Mouse (Mus musculus) heart, adult 18-20 months (tissue): ENCODE results near the gene St6galnac3. TPM values are rescaled to one million over a fixed set of nuclear protein-coding genes. Genes with fewer than 3 reads are reported as not detected.
A peak's percentile ranks its signal among the peaks of the same experiment; 100 is the strongest.

Source experiments
- DNase-seq, 2 experiments: peaks; one replicate each; pipeline ENCODE4 v3.0.0; 2021 to 2022; ENCODE audit warnings: mixed read lengths in 1 of 2
- total RNA-seq, 2 experiments: library from RNA; stranded (reverse); gene quantifications; 2 replicates each; pipeline ENCODE4 v1.2.3; 2021

St6galnac3 gene
- total RNA-seq, 2 experiments from 2014 or later, result 7.8 to 8.1 TPM

DNA sequence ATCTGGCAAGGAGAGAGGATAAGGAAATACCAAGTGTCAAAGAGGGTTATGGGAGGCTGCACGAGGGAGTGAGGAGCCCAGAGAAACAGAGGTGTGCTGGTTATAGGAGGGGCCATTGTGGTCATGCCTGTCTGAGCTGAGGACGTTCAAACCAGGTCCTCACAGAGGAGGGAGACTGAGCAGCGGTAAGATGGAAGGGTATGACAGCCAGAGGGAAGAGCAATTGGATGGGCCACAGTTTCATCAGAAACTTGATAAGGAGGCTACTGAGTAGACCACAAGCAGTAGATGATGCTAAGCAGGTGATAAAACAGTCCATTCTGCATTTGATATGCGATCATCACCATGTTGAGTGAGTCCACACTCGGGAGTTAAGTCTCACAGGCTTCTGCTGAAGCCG, 212.4 kb downstream of the St6galnac3 start:
- no peak for DNase-seq

DNA sequence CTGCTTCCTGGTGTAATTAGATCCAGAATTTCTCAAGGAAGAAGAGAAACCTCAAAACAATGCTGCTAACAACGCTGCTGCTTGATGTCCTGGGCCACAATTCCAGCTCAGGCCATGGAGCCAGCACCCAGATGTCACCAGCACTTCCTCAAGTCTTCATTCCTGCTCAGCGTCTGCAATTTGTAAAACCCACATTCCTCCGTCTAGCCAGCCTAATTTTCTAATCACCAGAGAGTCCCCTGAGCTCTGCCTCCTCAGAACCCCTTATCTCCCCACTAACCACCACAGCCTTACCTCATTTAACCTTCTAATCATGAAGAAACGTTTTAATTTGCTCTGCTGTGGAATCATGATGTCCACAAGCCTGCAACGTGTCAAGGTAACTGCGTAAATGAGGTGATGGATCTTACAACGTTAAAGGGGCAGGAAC, 213.8 kb downstream of the St6galnac3 start:
- DNase-seq, result no peak

DNA sequence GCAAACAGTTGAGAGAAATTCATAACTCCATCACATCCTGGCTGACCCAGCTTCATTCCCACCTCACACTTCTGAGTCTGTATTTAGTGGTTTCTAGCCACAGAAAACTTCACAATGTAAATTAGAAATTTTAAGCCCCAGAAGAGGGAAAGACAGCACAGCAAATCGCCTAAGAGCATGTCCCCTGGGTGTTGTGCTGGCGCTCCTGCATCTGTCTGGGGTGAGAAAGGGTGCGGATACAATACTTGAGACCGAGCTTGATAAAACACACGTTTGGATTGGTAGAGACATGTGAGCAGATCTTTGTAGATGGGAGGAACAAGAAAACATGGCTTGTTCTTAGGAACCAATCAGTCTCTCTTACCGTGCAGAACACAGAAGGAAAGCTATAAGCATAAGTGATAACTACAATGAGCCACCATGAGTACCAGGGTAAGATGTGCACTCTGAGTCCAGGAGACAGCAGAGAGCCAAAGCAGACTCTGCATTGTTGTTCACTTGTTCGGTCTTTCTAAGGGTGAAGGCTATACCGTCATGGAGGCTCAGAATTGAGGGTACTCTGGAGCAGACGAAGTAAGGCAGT, 214.8 kb downstream of the St6galnac3 start:
- DNase-seq, result no peak

- DNase-seq, result no peak
Observed at GRCm38 (mm10) chr3:153509643-153510042, 215.3 kb downstream of the St6galnac3 start.

GRCm38 (mm10) chr3:153509029-153509428, 215.9 kb downstream of the St6galnac3 start:
- DNase-seq, result no peak

DNA sequence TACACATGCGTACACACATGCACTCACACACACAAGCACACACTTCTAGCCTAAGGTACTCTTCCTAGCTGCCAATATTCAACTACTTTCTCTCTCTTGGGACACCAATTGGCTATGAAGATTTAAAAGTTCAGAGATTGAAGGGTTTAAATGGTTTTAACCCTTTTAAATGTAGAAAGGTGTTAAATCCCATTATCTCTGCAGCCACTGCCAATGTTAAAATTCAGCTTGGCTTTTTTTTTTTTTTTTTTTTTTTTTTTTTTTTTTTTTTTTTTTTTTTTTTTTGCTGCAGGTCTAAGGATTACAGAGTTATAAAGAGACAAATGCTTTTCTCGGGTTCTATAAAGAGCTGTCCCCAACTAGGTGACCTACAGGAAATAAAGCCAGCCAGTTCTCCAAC, 216.4 kb downstream of the St6galnac3 start:
- DNase-seq, result no peak

GRCm38 (mm10) chr3:153507599-153507998, 217.4 kb downstream of the St6galnac3 start:
- DNase-seq, result no peak

GRCm38 (mm10) chr3:153502488-153502887, 222.5 kb downstream of the St6galnac3 start:
- no peak for DNase-seq

DNA sequence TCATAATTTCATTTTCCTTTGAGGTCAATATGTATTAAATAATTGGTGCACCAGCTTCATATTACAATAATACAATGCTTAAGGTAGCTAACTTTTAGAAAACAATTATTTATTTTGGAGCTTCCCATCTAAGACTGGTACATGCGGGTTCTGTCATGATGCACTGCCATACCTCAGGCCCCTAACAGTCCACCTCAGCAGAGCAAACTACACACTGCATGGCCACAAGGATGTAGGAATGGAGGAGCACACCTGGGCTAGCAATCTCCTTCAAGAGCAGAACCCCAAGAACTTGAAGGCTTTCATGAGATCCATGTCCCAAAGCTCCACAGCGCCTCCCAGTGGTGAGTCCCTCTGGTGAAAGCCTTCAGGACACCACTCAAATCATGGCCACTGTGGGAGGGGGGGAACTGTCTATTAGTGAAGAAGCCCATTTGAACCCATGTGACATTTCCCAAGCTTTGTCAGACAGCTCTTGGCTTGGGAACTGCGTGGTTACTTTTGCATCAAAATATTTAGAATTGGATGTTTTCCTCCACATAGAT, 223.6 kb downstream of the St6galnac3 start:
- DNase-seq, result peak; percentile 7 to 64

- DNase-seq, result no peak
Observed at GRCm38 (mm10) chr3:153492986-153493385, 232.0 kb downstream of the St6galnac3 start.

GRCm38 (mm10) chr3:153489718-153490117, 235.3 kb downstream of the St6galnac3 start:
- DNase-seq, result no peak

- DNase-seq, result no peak
Observed at GRCm38 (mm10) chr3:153488931-153489330, 236.0 kb downstream of the St6galnac3 start.

DNA sequence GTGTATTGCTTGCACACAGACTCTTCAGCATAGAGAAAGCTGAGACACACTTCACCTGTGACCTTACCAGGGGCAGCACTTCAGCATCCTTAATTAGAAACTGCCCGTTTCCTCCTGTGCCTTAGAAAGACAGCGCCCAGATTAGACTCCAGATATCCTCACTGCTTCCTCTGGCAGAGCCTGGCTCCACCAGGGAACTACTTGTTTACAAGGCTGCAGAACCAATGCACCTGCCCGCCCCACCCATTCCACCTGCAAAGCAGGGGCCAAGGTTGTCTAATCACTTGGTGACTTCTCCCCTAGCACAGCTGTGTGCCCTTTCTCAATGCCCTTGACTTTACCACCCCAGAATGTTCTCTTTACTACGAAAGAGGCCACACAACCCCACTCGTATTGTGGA, 239.8 kb downstream of the St6galnac3 start:
- no peak for DNase-seq

GRCm38 (mm10) chr3:153484701-153485100, 240.3 kb downstream of the St6galnac3 start:
- peak; percentile 51 to 56 for DNase-seq

- DNase-seq, result no peak
Observed at GRCm38 (mm10) chr3:153483691-153484090, 241.3 kb downstream of the St6galnac3 start.

DNA sequence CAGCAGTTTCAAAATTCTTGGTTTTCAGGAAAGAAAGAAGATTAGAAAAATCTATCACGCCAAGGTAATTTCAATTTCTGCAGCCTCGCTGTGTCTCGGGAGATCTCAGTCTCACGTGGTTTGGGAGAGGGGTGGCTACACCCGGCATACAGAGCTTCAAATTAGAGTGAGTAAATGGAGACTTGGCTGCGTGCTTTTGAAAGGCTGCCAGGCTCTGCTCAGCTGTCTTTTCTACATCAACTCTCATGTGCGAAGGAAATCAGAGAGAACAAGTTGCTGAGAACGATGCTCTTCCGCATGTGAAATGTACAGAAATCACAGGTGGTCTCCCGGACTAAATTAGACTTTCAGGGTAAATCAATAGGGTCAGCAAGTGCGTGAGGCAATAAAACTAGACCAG, 242.9 kb downstream of the St6galnac3 start:
- DNase-seq, result no peak

DNA sequence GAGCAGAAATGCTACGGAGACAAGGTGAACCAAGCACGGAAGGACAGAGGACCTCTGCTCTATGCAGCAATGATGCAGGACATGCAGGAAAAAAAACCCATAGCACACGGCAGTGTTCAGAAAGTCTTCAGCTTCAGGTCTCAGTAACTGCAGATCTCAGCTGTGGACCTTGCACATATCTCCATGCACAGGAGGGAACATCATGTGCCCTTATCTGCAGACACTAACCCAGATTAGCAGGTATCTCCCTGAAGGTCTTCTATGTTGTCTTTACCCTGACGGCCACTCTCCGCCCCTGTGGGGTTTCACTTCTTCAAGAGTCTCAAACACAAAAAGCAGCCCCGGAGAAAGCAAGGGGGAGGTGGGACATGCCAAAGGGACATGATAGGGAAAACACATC, 244.0 kb downstream of the St6galnac3 start:
- DNase-seq, result no peak

- no peak for DNase-seq
Observed at GRCm38 (mm10) chr3:153480636-153481006, 244.4 kb downstream of the St6galnac3 start.

DNA sequence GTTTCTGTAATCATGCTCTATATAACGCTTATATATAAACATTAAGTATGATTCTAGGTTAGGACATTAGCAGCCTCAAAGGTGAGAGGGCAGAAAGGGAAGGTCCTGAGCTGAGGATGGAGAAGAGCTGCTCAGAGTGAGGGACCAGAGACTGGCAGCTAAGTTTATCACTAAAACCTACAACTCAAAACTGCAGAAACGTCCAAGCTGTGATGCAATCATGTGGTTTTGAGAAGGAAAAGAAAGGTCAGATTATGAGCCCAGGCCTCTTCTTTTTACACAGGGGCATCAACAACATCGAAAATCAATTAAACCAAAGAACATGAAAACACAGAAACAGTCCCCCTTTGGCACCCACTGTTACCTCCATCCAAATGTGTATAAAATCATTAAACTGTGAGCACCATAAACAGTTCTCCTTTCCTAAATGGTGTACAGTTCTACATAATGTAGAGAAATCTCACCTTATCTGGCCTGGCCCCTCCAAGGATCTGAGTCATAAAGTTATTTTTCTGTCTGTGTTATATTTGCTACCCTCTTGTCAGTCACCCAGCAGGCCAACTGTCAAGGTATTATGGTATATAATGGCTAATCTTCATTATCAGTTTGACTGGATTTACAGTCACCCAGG, 244.9 kb downstream of the St6galnac3 start:
- DNase-seq, result no peak

GRCm38 (mm10) chr3:153475919-153476318, 249.1 kb downstream of the St6galnac3 start:
- DNase-seq, result no peak

- no peak for DNase-seq
Observed at GRCm38 (mm10) chr3:153475461-153475860, 249.5 kb downstream of the St6galnac3 start.

DNA sequence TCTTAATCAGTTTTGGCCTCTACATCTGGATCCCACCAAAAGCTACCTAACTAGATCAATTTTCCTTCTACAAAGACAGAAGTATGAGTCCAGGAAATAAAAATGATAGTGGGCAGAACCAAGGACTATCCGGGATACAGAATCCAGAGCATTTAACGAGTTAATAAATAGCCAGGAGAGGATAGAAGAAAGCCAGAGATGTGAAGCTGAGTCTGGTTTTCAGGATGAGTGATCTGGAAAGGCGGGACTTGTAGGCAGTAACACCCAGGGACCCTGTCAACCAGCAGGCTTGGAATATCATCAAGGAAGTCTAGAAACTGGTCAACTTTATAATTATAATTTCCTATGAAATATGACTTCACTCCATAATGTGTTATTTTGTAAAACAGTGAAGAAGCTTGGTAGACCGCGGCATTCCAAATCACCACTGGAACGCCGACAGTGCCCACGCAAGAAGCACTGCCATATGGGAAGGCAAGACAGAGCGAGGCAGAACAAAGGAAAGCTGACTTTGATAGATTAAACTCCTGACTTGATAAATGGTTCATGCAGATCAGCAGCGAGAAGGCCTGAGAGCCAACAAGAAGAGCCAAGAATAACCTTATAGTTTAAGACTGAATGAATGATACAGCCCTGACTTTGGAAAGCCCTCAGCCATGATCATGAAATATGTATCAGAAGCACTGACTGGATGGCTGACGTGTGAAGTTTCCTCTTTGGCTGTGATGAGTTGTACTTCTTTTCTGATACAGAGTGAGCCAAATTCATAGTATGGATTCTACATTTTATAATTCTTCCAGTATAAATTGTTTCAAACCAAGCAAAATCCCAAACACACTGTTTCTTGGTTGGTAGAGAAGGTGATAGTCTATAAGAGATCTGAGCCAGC, 252.1 kb downstream of the St6galnac3 start:
- DNase-seq, result no peak

DNA sequence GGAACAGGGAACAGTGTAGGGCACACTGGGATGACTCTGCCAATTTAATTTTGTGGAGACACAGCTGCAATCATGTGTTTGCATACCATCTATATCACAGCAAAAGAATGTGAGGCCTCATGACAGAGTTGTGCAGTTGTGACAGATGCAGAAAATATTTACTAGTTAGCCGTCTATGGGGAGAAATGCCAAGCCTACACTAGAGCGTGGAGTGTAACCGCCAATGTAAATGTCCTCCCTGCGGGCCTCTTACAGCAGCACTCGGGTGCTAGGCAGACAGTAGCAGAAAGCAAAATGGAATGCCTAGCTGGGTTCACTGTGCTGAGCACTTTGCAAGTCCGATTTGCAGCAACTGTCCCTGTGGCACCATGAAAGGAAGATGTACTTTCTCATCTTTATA, 261.1 kb downstream of the St6galnac3 start:
- no peak for DNase-seq
